Mouse (Mus musculus) G1E (cell line): ENCODE measurements around the gene Togaram2.

Source experiments
- CTCF ChIP-seq: IDR thresholded peaks from 2 replicates; pipeline ENCODE4 v1.5.1; 2012; ENCODE audit warnings: low read depth, low read length, inconsistent platforms, mixed read lengths
- GATA1 ChIP-seq: IDR thresholded peaks from 2 replicates; pipeline ENCODE4 v1.6.1; 2012; ENCODE audit warnings: borderline replicate concordance, low read length, inconsistent platforms, mixed read lengths
- GATA2 ChIP-seq: IDR thresholded peaks from 2 replicates; pipeline ENCODE4 v1.6.1; 2012; ENCODE audit warnings: low read depth, low read length, inconsistent platforms, borderline replicate concordance
- POLR2AphosphoS5 ChIP-seq: IDR thresholded peaks from 2 replicates; pipeline ENCODE4 v1.6.1; 2012; ENCODE audit warnings: low read depth, low read length, inconsistent platforms; ENCODE audit not compliant: insufficient replicate concordance
- TAL1 ChIP-seq: conservative IDR thresholded peaks from 2 replicates; pipeline ENCODE4 v1.6.1; 2012; ENCODE audit warnings: low read depth, low read length, inconsistent platforms, mixed read lengths

DNA sequence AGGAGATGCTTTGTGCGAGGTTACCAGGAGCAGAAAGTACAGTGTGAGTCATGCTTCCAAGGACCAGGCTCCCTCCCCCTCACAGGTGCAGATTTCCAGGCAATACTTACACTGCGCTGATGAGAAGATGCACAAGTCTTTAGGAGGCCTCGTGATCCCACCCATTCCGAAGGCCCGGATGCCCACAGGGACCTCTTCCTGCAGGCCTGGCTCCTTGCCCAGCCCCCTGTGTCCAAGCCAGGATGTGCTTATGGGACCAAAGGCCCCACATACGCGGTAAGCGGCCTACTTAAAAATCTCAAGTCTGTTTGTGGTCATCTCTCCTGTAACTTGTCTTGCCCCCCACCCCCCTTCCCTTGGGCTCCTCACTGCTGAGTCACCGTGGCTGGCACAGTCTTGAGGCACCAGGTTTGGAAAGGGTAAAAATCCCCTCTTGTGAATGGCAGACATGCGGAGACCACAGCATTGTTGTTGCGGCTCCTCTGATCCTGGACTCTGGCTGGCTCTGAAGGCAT is 18.4 kb downstream of the Togaram2 start:
- TF ChIP-seq CTCF = no peak
- no peak for TF ChIP-seq POLR2AphosphoS5
- no peak for TF ChIP-seq GATA1
- no peak for TF ChIP-seq TAL1
- no peak for TF ChIP-seq GATA2
